Mouse (Mus musculus) stomach, postnatal 0 days (tissue): ENCODE results near the gene Ralgapa2. TPM values are rescaled to one million over a fixed set of nuclear protein-coding genes. Genes with fewer than 3 reads are reported as not detected.

Source experiments
- ATAC-seq: fragments of 200-750 bp; cut with Nextera tagmentation; 2 replicates; pipeline ENCODE4 v1.8.0; 2017; ENCODE audit not compliant: low FRiP score, low TSS enrichment
- DNase-seq: peaks from one replicate; pipeline ENCODE4 v3.0.0-alpha.2; 2016; ENCODE audit warnings: low spot score
- H3K27ac ChIP-seq: fragments of 300-500 bp; sonication (generic); replicated peaks from 2 replicates; pipeline ENCODE4 v1.5.1; 2014; ENCODE audit warnings: mild to moderate bottlenecking, control low read depth
- H3K27me3 ChIP-seq: fragments of 300-500 bp; sonication (generic); 2 replicates; pipeline ENCODE4 v1.6.1; 2014; ENCODE audit warnings: low read length; ENCODE audit not compliant: control insufficient read depth, insufficient read depth
- H3K36me3 ChIP-seq: fragments of 300-500 bp; sonication (generic); 2 replicates; pipeline ENCODE4 v1.6.1; 2014; ENCODE audit warnings: low read length, mixed read lengths; ENCODE audit not compliant: control insufficient read depth, insufficient read depth
- H3K4me1 ChIP-seq: fragments of 300-500 bp; sonication (generic); replicated peaks from 2 replicates; pipeline ENCODE4 v1.6.1; 2014; ENCODE audit warnings: antibody characterized with exemption; ENCODE audit not compliant: control insufficient read depth, insufficient read depth
- H3K4me2 ChIP-seq: fragments of 300-500 bp; sonication (generic); replicated peaks from 2 replicates; pipeline ENCODE4 v1.6.1; 2014; ENCODE audit warnings: low read depth, mild to moderate bottlenecking, control low read depth, moderate library complexity
- H3K4me3 ChIP-seq: fragments of 300-500 bp; sonication (generic); 2 replicates; pipeline ENCODE4 v1.5.1; 2014; ENCODE audit warnings: low read depth, low read length, control low read depth
- H3K9ac ChIP-seq: fragments of 300-500 bp; sonication (generic); 2 replicates; pipeline ENCODE4 v1.6.1; 2014; ENCODE audit warnings: mild to moderate bottlenecking, low read length, control low read depth, mixed read lengths
- H3K9me3 ChIP-seq: fragments of 300-500 bp; sonication (generic); 2 replicates; pipeline ENCODE4 v1.6.1; 2016; ENCODE audit warnings: low read length; ENCODE audit not compliant: control insufficient read depth
- CTCF ChIP-seq: IDR thresholded peaks from 2 replicates; pipeline ENCODE4 v1.5.1; 2016; ENCODE audit warnings: antibody characterized with exemption, low read depth, mild to moderate bottlenecking, moderate library complexity
- EP300 ChIP-seq: optimal IDR thresholded peaks from 2 replicates; pipeline ENCODE3; 2016; ENCODE audit warnings: antibody characterized with exemption
- whole genome bisulfite sequencing: fragments of 180-500 bp; shearing (Covaris S2); extraction: QIAGEN DNeasy Blood & Tissue Kit; methylation state at CpG from one replicate; pipeline ENCODE4 v1.1.7; 2014; 5-methylcytosine and 5-hydroxymethylcytosine counted together
- polyA plus RNA-seq: library from polyadenylated mRNA; unstranded; fragments of >200 nt; fragmentation: Nextera tagmentation; extraction: Ambion mirVana; gene quantifications from 2 replicates; pipeline ENCODE4 v1.2.1, GENCODE M21; 2015

Gene Ralgapa2
- polyA plus RNA-seq, 1 experiment from 2014 or later, result 3.1 TPM

- Histone ChIP-seq H3K4me1 (no peaks in the 10 kb centered on the region), H3K27ac (no peak overlapping the region), H3K27me3 (no peaks in the 10 kb centered on the region), H3K36me3 (no peaks in the 10 kb centered on the region), H3K9ac (no peak overlapping the region), H3K4me2 (no peak overlapping the region), H3K9me3 (no peaks in the 10 kb centered on the region), H3K4me3 (no peak overlapping the region)
- ATAC-seq, result no peak
- no peak for DNase-seq
- 94% methylated on average over 1 of the region's 1 CpGs for WGBS
- TF ChIP-seq EP300, result no peak
These were observed 18.7 kb downstream of the Ralgapa2 start for GRCm38 (mm10) chr2:146493354-146493946.

GRCm38 (mm10) chr2:146491830-146492610, 20.1 kb downstream of the Ralgapa2 start:
- DNase-seq, result no peak
- Histone ChIP-seq H3K27me3 (no peaks in the 10 kb centered on the region), H3K4me1 (no peaks in the 10 kb centered on the region), H3K4me3 (no peak overlapping the region), H3K9ac (no peak overlapping the region), H3K4me2 (no peak overlapping the region), H3K27ac (no peak overlapping the region), H3K9me3 (no peaks in the 10 kb centered on the region), H3K36me3 (no peaks in the 10 kb centered on the region)
- 93% methylated on average over 5 of the region's 5 CpGs for WGBS
- ATAC-seq, result 0 out of 2 replicates have a peak, but pooled peaks have one; percentile 11
- TF ChIP-seq EP300 (no peak), CTCF (no peak)

GRCm38 (mm10) chr2:146490926-146491325, 21.2 kb downstream of the Ralgapa2 start:
- Histone ChIP-seq H3K4me3 (no peak overlapping the region), H3K27me3 (no peaks in the 10 kb centered on the region), H3K27ac (no peak overlapping the region), H3K36me3 (no peaks in the 10 kb centered on the region), H3K4me2 (no peak overlapping the region), H3K9ac (no peak overlapping the region), H3K9me3 (no peaks in the 10 kb centered on the region), H3K4me1 (no peaks in the 10 kb centered on the region)
- ATAC-seq (no peak), DNase-seq (no peak)
- 88% methylated on average over 1 of the region's 1 CpGs for WGBS
- no peak for TF ChIP-seq CTCF
- TF ChIP-seq EP300, result no peak

GRCm38 (mm10) chr2:146488291-146488690, 23.9 kb downstream of the Ralgapa2 start:
- H3K4me2 ChIP-seq, result no peak overlapping the region
- H3K4me3 ChIP-seq, result no peak overlapping the region
- no peaks in the 10 kb centered on the region for H3K36me3 ChIP-seq
- no peak for TF ChIP-seq EP300
- TF ChIP-seq CTCF, result no peak
- H3K9me3 ChIP-seq, result no peaks in the 10 kb centered on the region
- no peaks in the 10 kb centered on the region for H3K27me3 ChIP-seq
- ATAC-seq (peak; percentile 92), DNase-seq (no peak)
- H3K9ac ChIP-seq, result no peak overlapping the region
- H3K27ac ChIP-seq, result no peak overlapping the region
- WGBS, result 48% methylated on average over 3 of the region's 3 CpGs
- H3K4me1 ChIP-seq, result no peaks in the 10 kb centered on the region

GRCm38 (mm10) chr2:146482859-146483258, 29.3 kb downstream of the Ralgapa2 start:
- DNase-seq (no peak), ATAC-seq (no peak)
- H3K4me2 ChIP-seq, result no peak overlapping the region

GRCm38 (mm10) chr2:146477491-146477890, 34.7 kb downstream of the Ralgapa2 start:
- Histone ChIP-seq H3K4me3 (no peak overlapping the region), H3K4me2 (no peak overlapping the region), H3K4me1 (no peaks in the 10 kb centered on the region), H3K27me3 (no peaks in the 10 kb centered on the region), H3K9me3 (no peaks in the 10 kb centered on the region), H3K9ac (no peak overlapping the region), H3K27ac (no peak overlapping the region), H3K36me3 (no peaks in the 10 kb centered on the region)
- TF ChIP-seq CTCF (no peak), EP300 (no peak)
- WGBS, result 86% methylated on average over 4 of the region's 4 CpGs
- ATAC-seq, result no peak
- DNase-seq, result no peak

More at GRCm38 (mm10) chr2:146482859-146483258, 29.3 kb downstream of the Ralgapa2 start:
- TF ChIP-seq EP300 (no peak), CTCF (no peak)
- H3K9me3 ChIP-seq, result no peaks in the 10 kb centered on the region
- no peaks in the 10 kb centered on the region for H3K27me3 ChIP-seq
- no peak overlapping the region for H3K4me3 ChIP-seq
- no peak overlapping the region for H3K27ac ChIP-seq
- no peaks in the 10 kb centered on the region for H3K4me1 ChIP-seq
- no peak overlapping the region for H3K9ac ChIP-seq
- no peaks in the 10 kb centered on the region for H3K36me3 ChIP-seq
